Comparison of ENCODE assay signal across 17 mouse cellular contexts in the genomic region with DNA sequence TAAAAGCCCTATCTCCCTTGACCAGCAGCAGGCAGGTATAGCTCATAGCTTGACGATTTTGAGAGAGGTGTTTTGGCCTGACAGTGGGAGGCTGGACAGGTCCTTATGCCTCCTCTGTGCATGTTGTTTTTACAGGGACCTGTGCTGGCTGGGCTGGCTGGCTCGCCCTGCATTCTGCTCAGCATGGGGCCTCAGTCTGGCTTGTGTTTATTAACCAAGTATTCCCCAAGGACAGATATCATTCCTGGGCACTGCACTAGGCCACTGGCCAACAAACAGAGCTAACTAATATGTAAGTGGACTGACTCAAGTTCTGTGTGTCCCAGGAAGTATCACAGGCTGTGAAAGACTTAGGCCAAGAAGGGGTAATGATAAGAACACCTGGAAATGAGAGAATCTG. TPM values are rescaled to one million over a fixed set of nuclear protein-coding genes. Genes with fewer than 3 reads are reported as not detected.
DNase-seq lines count a peak whose midpoint lies in the region; ATAC-seq lines count a peak whose summit lies in the region.
"Had no signal": no experiment of that assay in that cellular context is flagged by ENCODE, and none has a peak within 500 bp of the region (broad histone marks: within the 10 kb centered on the region; RNA-seq: fewer than 3 reads in every experiment).

No protein-coding gene starts in this region.

- no peaks in the 10 kb centered on the region for H3K36me3 ChIP-seq in limb, embryonic 12.5 days
- H3K36me3 ChIP-seq in limb, embryonic 10.5 days = no peaks in the 10 kb centered on the region
- no peaks in the 10 kb centered on the region for H3K36me3 ChIP-seq in forebrain, embryonic 12.5 days (replicated peaks)
- H3K36me3 ChIP-seq: hindbrain, embryonic 13.5 days; liver, embryonic 13.5 days; midbrain, embryonic 13.5 days had no signal

- no peak overlapping the region for H3K4me3 ChIP-seq in limb, embryonic 12.5 days (replicated peaks)
- H3K4me3 ChIP-seq in limb, embryonic 10.5 days = no peak overlapping the region
- H3K4me3 ChIP-seq in forebrain, embryonic 12.5 days (replicated peaks) = no peak overlapping the region
- H3K4me3 ChIP-seq: forebrain, embryonic 13.5 days; hindbrain, embryonic 13.5 days; liver, embryonic 13.5 days; midbrain, embryonic 13.5 days had no signal

- ATAC-seq in limb, embryonic 12.5 days (ENCODE audit: insufficient number of reproducible peaks, insufficient read depth, low FRiP score, low TSS enrichment, low read depth) = no peak
- ATAC-seq in forebrain, embryonic 12.5 days (ENCODE audit: low FRiP score) = no peak
- ATAC-seq: forebrain, embryonic 13.5 days; midbrain, embryonic 13.5 days had no signal

- H3K27me3 ChIP-seq in limb, embryonic 12.5 days = peaks cover 42% of the 10 kb centered on the region
- peaks cover 77% of the 10 kb centered on the region for H3K27me3 ChIP-seq in limb, embryonic 10.5 days (ENCODE audit: low read depth, poor library complexity, severe bottlenecking)
- peaks cover 45% of the 10 kb centered on the region for H3K27me3 ChIP-seq in forebrain, embryonic 12.5 days

- H3K4me2 ChIP-seq in limb, embryonic 12.5 days = no peak overlapping the region
- H3K4me2 ChIP-seq in forebrain, embryonic 12.5 days = no peak overlapping the region
- H3K4me2 ChIP-seq: forebrain, embryonic 13.5 days; hindbrain, embryonic 13.5 days; liver, embryonic 13.5 days; midbrain, embryonic 13.5 days had no signal

- 0 out of 2 replicates have a peak overlapping the region, but pooled peaks have one; percentile 3 for H3K27ac ChIP-seq in limb, embryonic 12.5 days
- no peak overlapping the region for H3K27ac ChIP-seq in limb, embryonic 10.5 days
- no peak overlapping the region for H3K27ac ChIP-seq in forebrain, embryonic 12.5 days
- H3K27ac ChIP-seq: forebrain, embryonic 13.5 days; hindbrain, embryonic 13.5 days; liver, embryonic 13.5 days; midbrain, embryonic 13.5 days had no signal

- H3K4me1 ChIP-seq in limb, embryonic 12.5 days (replicated peaks) = peaks cover 15% of the 10 kb centered on the region
- peaks cover 15% of the 10 kb centered on the region for H3K4me1 ChIP-seq in limb, embryonic 10.5 days
- peaks cover 7% of the 10 kb centered on the region for H3K4me1 ChIP-seq in forebrain, embryonic 12.5 days
- H3K4me1 ChIP-seq: forebrain, embryonic 13.5 days had no signal

- no peak overlapping the region for H3K9ac ChIP-seq in limb, embryonic 12.5 days (replicated peaks)
- no peak overlapping the region for H3K9ac ChIP-seq in forebrain, embryonic 12.5 days
- H3K9ac ChIP-seq: forebrain, embryonic 13.5 days; hindbrain, embryonic 13.5 days; liver, embryonic 13.5 days; midbrain, embryonic 13.5 days had no signal

- H3K9me3 ChIP-seq in limb, embryonic 12.5 days = no peaks in the 10 kb centered on the region
- H3K9me3 ChIP-seq in limb, embryonic 10.5 days (replicated peaks) = no peaks in the 10 kb centered on the region
- no peaks in the 10 kb centered on the region for H3K9me3 ChIP-seq in forebrain, embryonic 12.5 days
- H3K9me3 ChIP-seq: forebrain, embryonic 13.5 days; hindbrain, embryonic 13.5 days; liver, embryonic 13.5 days; midbrain, embryonic 13.5 days had no signal

- peak; percentile 76 to 87 for DNase-seq in adrenal gland, adult (ENCODE audit: inconsistent age in 2 of 2, low spot score in 1 of 2)
- no peak for DNase-seq in adrenal gland, adult 18-20 months (ENCODE audit: low spot score in 2 of 2)
- no peak for DNase-seq in limb, embryonic 10.5 days (ENCODE audit: low spot score)
- peak; percentile 41 for DNase-seq in heart, postnatal 4 days
- peak; percentile 79 for DNase-seq in kidney, postnatal 14 days
- DNase-seq in thymus, postnatal 4 days = no peak
- DNase-seq: cerebellum, adult 9-11 months; gastrocnemius, postnatal 10 days; liver, embryonic 13.5 days; lung, postnatal 14 days had no signal

- 25% methylated on average over 2 of the region's 2 CpGs for WGBS in limb, embryonic 12.5 days
- 51% methylated on average over 2 of the region's 2 CpGs for WGBS in limb, embryonic 10.5 days
- WGBS in forebrain, embryonic 12.5 days = 44% methylated on average over 2 of the region's 2 CpGs

RNA-seq across cellular contexts. Expression of a gene that starts 6.7 kb away (rescaled TPM):
- 10 to 100 TPM; 11.5 to 19.4 TPM for total RNA-seq in adrenal gland, adult 18-20 months (2021)
- 0.71 and 1.0 TPM in 2 replicates for polyA plus RNA-seq in limb, embryonic 12.5 days (2016; fragmentation: Nextera tagmentation; extraction: Ambion mirVana)
- polyA plus RNA-seq in limb, embryonic 10.5 days (2016; fragmentation: Nextera tagmentation; extraction: Ambion mirVana) = 0.65 and 0.75 TPM in 2 replicates
- 10 to 100 TPM; 14.0 to 14.2 TPM for total RNA-seq in heart, postnatal 4 days (2021)
- polyA plus RNA-seq in forebrain, embryonic 12.5 days (2016; fragmentation: Nextera tagmentation; extraction: Ambion mirVana) = 4.4 and 6.5 TPM in 2 replicates

RNA-seq across cellular contexts. Expression of a gene that starts 34.0 kb away (rescaled TPM):
- total RNA-seq in adrenal gland, adult 18-20 months (2021) = under 1 TPM; 0.06 to 0.40 TPM
- not detected in 2 replicates for polyA plus RNA-seq in limb, embryonic 12.5 days (2016; fragmentation: Nextera tagmentation; extraction: Ambion mirVana)
- polyA plus RNA-seq in limb, embryonic 10.5 days (2016; fragmentation: Nextera tagmentation; extraction: Ambion mirVana) = not detected in 2 replicates
- 1 to 10 TPM; 1.3 to 1.4 TPM for total RNA-seq in heart, postnatal 4 days (2021)
- 0.04 and 0.08 TPM in 2 replicates for polyA plus RNA-seq in forebrain, embryonic 12.5 days (2016; fragmentation: Nextera tagmentation; extraction: Ambion mirVana)
- polyA plus RNA-seq: embryonic facial prominence, embryonic 11.5 days; hindbrain, embryonic 13.5 days; liver, embryonic 13.5 days; thymus, postnatal 0 days had no signal

RNA-seq across cellular contexts. Expression of a gene that starts 58.5 kb away (rescaled TPM):
- total RNA-seq in adrenal gland, adult 18-20 months (2021) = 1 to 10 TPM; 2.5 to 2.8 TPM
- 0.26 and 0.44 TPM in 2 replicates for polyA plus RNA-seq in limb, embryonic 12.5 days (2016; fragmentation: Nextera tagmentation; extraction: Ambion mirVana)
- 0.28 and 0.36 TPM in 2 replicates for polyA plus RNA-seq in limb, embryonic 10.5 days (2016; fragmentation: Nextera tagmentation; extraction: Ambion mirVana)
- 1 to 10 TPM; 1.3 to 1.7 TPM for total RNA-seq in heart, postnatal 4 days (2021)
- 0.19 and 0.36 TPM in 2 replicates for polyA plus RNA-seq in forebrain, embryonic 12.5 days (2016; fragmentation: Nextera tagmentation; extraction: Ambion mirVana)

Comparison
In these comparisons a context has a peak if more than half of its experiments do, and no peak if none do; other contexts are left out.
1. DNase-seq: peak in adrenal gland, adult (2 of 2), heart, postnatal 4 days (single experiment) and kidney, postnatal 14 days (single experiment); none in adrenal gland, adult 18-20 months (0 of 2), limb, embryonic 10.5 days (single experiment) and thymus, postnatal 4 days (single experiment).